Mouse (Mus musculus) large intestine, adult 2 months (tissue): Measurements from ENCODE around the gene Tbx2. TPM values are rescaled to one million over a fixed set of nuclear protein-coding genes. Genes with fewer than 3 reads are reported as not detected.

Experiments used
- DNase-seq: peaks from one replicate; pipeline ENCODE4 v3.0.0-alpha.2; 2012; ENCODE audit warnings: low read depth, low spot score
- WGBS: fragments of 180-500 bp; shearing (Covaris S2); methylation state at CpG from one replicate; pipeline ENCODE4 v1.1.7; 2018; 5-methylcytosine and 5-hydroxymethylcytosine counted together
- polyA plus RNA-seq: library from polyadenylated mRNA; depleted of rRNA; stranded (reverse); fragments of >200 nt; gene quantifications from 2 replicates; pipeline ENCODE4 v1.2.3, GENCODE M21; 2012; rRNA removed

Gene Tbx2
- polyA plus RNA-seq, 1 experiment: 6.5 TPM

GRCm38 (mm10) chr11:85876059-85876788 is 43.9 kb downstream of the Tbx2 start:
- DNase-seq: no peak
- 61% methylated on average over 24 of the region's 24 CpGs for WGBS

DNA sequence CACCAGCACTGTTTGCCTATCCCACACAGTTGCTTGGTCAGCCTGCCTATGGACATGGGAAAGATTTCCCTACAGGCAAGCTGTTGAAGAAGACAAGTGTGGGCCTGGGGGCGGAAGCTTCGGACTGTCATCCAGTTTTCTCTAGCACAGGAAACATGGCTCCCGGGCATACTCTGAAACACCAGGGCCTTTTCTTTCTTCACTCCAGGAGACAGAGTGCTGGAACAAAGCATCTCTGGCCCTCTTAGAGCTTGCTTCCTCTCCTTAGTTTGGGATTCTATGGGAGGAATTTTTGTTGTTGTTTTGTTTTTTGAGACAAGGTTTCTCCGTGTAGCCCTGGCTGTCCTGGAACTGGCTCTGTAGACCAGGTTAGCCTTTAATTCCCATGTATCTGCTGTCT is 52.1 kb downstream of the Tbx2 start:
- 77% methylated on average over 4 of the region's 4 CpGs for WGBS
- no peak for DNase-seq

DNA sequence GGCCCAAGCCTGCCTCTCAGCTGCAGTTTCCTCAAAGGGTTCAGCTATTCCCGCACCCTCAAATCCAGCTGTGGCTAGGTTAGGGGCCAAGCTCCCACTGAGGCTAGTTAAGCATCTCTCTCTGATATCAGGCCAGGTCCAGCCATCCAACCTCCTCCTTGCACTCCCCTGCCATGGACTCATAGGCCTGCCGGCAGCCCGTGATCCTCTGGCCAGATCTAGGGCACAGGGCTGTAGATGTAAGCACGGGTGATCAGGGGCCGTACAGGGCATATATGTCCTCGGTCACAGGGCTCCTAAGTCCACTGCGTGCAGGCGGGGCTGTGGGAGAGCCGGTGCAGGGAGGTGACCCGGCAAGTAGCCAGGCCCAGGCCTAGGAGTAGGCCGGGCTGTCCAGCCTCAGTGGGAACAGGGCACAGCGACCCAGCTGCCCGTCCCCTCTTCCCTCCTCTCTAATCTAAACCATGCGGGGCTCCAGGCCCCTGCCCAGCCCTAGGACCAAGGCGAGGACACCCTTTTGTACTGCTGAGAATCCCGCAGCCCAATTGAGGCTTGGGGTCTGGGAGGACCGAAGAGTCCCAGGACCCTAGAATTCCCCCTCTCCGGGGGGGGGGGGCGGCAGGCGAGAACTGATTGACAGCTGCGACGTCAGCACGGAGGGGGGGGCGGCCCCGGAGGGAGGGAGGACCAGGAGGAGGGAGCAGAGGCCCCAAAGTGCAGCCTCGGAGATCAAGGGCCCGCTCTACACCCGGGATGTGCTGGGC is 53.5 kb downstream of the Tbx2 start, which contains the start of gene Tbx4:
Tbx4 (plus strand) TSS at position 758 of the 764 bp plus-strand sequence.
- WGBS: 24% methylated on average over 28 of the region's 28 CpGs
- DNase-seq: no peak

GRCm38 (mm10) chr11:85886429-85886785 is 54.1 kb downstream of the Tbx2 start:
- WGBS: 18% methylated on average over 22 of the region's 22 CpGs
- no peak for DNase-seq

- 35% methylated on average over 6 of the region's 6 CpGs for WGBS
- DNase-seq: no peak
Measured at GRCm38 (mm10) chr11:85887273-85887672, 54.9 kb downstream of the Tbx2 start.

DNA sequence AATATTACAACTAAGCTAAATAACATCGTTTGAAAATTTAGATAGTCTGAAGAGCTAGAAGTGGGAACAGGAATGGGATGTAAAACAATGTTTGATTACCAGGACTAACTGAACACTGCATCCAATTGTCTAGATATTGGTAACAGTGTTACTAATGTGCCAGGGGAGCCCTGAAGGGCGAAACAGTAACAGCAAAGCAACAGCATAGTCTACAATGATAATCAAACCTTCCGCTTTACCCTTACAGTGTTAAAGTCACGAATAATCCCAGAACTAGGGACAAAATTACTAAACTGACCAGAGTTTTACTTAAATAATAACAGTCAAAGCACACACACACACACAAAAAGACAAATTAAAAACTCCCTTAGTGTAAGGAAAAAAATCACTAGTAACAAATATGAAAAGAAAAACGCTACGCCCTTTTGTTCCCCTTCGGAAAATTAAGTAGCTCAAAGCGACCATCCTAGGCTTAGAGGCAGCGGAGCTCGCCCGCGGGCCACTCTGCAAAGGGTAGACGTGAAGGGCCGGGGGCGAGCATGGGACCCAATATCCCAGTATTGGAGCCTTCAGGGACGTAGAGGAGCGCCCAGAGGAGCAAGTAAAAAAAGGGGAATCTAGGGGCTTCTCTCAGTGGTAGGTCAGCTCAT is 55.6 kb downstream of the Tbx2 start:
- no peak for DNase-seq
- WGBS: 13% methylated on average over 17 of the region's 17 CpGs

GRCm38 (mm10) chr11:85888451-85888961 is 56.2 kb downstream of the Tbx2 start:
- WGBS: 7% methylated on average over 26 of the region's 26 CpGs

DNA sequence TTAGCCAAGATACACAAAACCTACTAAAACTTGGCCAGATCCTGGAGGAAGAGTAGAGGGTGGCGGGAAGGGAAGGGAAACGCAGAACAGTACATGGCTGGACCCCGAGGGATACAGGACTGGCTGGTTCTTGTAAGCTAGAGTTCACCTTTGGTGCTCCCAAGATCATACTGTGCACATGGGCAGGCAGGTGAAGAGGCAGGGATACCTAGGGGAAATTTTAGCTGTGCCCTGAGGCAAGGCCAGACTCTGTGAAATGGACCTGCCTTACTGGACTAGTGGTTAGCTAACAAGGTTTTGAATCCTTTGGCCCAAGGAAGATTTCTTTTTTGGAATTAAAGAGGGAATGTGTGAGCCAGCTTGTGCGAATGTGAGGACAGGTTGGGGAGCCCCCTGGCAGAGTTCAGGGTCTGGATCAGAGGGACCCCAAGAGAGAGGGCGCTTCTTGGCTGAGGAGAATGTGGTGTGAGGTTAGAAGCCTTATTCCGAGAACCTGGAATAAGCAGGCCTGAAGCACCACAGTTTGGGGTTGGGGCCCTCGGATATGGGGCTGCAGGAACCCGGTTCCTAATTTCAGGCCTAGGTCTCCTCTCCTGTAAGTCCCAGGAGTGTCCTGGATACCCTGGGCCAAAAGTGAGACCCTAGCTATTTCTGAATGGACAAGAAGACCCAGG is 56.8 kb downstream of the Tbx2 start:
- 55% methylated on average over 8 of the region's 8 CpGs for WGBS
- DNase-seq: no peak

More at GRCm38 (mm10) chr11:85888451-85888961, 56.2 kb downstream of the Tbx2 start:
- no peak for DNase-seq

GRCm38 (mm10) chr11:85889730-85890562 is 57.6 kb downstream of the Tbx2 start:
- WGBS: 11% methylated on average over 47 of the region's 47 CpGs
- no peak for DNase-seq

DNA sequence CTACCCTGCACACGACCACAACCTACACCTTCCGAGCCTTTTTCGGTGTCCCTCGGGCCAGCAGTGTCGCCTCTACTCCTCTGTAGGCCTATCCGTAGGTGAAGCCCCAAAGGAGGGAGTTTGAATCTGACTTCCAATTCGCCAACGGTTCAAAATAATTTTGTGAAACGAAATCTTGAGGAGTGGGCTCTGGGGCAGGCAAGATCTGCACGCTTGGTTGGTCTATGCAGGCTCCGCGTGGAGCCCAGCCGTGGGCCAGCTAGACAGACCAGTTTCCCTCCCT is 58.2 kb downstream of the Tbx2 start:
- WGBS: 8% methylated on average over 13 of the region's 13 CpGs

GRCm38 (mm10) chr11:85891010-85891691 is 58.8 kb downstream of the Tbx2 start:
- DNase-seq: no peak
- WGBS: 9% methylated on average over 13 of the region's 13 CpGs

More for the DNA sequence above, 58.2 kb downstream of the Tbx2 start:
- no peak for DNase-seq

Other genes starting within 250 kb of the Tbx2 start
- gene Gm11444, start 17.8 kb downstream of the Tbx2 start, polyA plus RNA-seq: not detected in 2 replicates
- gene Tbx4, start 53.9 kb downstream of the Tbx2 start, polyA plus RNA-seq: 0.20 and 0.55 TPM in 2 replicates